Mouse (Mus musculus) liver, postnatal 0 days (tissue): Measurements from ENCODE around the gene Sdccag8. TPM values are rescaled to one million over a fixed set of nuclear protein-coding genes. Genes with fewer than 3 reads are reported as not detected.

Experiments used
- ATAC-seq: fragments of 200-750 bp; cut with Nextera tagmentation; 2 replicates; pipeline ENCODE4 v1.8.0; 2017; ENCODE audit warnings: mild to moderate bottlenecking, moderate library complexity
- DNase-seq: peaks from one replicate; pipeline ENCODE4 v3.0.0-alpha.2; 2016
- H3K27ac ChIP-seq: fragments of 300-500 bp; sonication (generic); 2 replicates; pipeline ENCODE4 v1.5.1; 2014; ENCODE audit warnings: antibody characterized with exemption, moderate library complexity, mild to moderate bottlenecking, low read depth
- H3K27me3 ChIP-seq: fragments of 300-500 bp; sonication (generic); 2 replicates; pipeline ENCODE4 v1.6.1; 2014; ENCODE audit warnings: low read length, control low read depth, mixed read lengths; ENCODE audit not compliant: insufficient read depth
- H3K36me3 ChIP-seq: fragments of 300-500 bp; sonication (generic); replicated peaks from 2 replicates; pipeline ENCODE4 v1.6.1; 2014; ENCODE audit warnings: mild to moderate bottlenecking, control low read depth, low read length, moderate library complexity, mixed read lengths; ENCODE audit not compliant: insufficient read depth
- H3K4me1 ChIP-seq: fragments of 300-500 bp; sonication (generic); 2 replicates; pipeline ENCODE4 v1.6.1; 2014; ENCODE audit warnings: antibody characterized with exemption, mild to moderate bottlenecking, control low read depth; ENCODE audit not compliant: insufficient read depth
- H3K4me2 ChIP-seq: fragments of 300-500 bp; sonication (generic); 2 replicates; pipeline ENCODE4 v1.6.1; 2014; ENCODE audit warnings: low read depth, mild to moderate bottlenecking, low read length, moderate library complexity, mixed read lengths
- H3K4me3 ChIP-seq: fragments of 300-500 bp; sonication (generic); 2 replicates; pipeline ENCODE4 v1.5.1; 2014; ENCODE audit warnings: low read depth, low read length
- H3K9ac ChIP-seq: fragments of 300-500 bp; sonication (generic); replicated peaks from 2 replicates; pipeline ENCODE4 v1.6.1; 2014; ENCODE audit warnings: mild to moderate bottlenecking, moderate library complexity
- H3K9me3 ChIP-seq: fragments of 300-500 bp; sonication (generic); 2 replicates; pipeline ENCODE4 v1.6.1; 2016; ENCODE audit warnings: mild to moderate bottlenecking, control low read depth, low read length, mixed read lengths
- CTCF ChIP-seq: sonication (generic); IDR thresholded peaks from 2 replicates; pipeline ENCODE4 v1.5.1; 2016; ENCODE audit warnings: antibody characterized with exemption, low read depth
- EP300 ChIP-seq: IDR thresholded peaks from 2 replicates; pipeline ENCODE4 v1.6.1; 2016; ENCODE audit warnings: antibody characterized with exemption, low read depth, mild to moderate bottlenecking
- WGBS: fragments of 180-500 bp; shearing (Covaris S2); extraction: QIAGEN DNeasy Blood & Tissue Kit; methylation state at CpG from one replicate; pipeline ENCODE4 v1.1.7; 2014; ENCODE audit not compliant: insufficient replicate concordance; 5-methylcytosine and 5-hydroxymethylcytosine counted together
- polyA plus RNA-seq: library from polyadenylated mRNA; unstranded; fragments of >200 nt; fragmentation: Nextera tagmentation; extraction: Ambion mirVana; gene quantifications from 2 replicates; pipeline ENCODE4 v1.2.1, GENCODE M21; 2015

Sdccag8 gene
- polyA plus RNA-seq, 1 experiment from 2014 or later: 4.5 TPM

DNA sequence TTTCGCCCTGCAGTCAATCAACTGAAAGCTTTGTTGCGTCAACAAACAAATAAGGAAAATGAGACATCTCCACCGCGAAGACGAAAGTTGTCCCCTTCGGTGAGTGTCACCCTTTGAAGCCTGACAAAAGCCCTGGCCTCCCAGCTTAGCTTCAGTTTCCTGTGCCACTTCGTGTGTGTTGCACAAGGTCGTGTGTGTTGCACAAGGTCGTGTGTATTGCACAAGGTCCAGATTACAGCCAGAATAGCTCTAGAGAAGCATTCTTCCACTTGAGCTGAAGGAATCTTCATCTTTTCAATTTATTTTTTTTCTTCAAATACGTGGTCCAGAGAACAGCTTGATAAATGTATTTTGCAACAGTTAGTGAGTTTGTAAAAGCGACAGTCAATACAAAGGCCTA lies 11.7 kb downstream of the Sdccag8 start:
- DNase-seq (peak; percentile 80), ATAC-seq (peak; percentile 79)
- peaks cover 24% of the 10 kb centered on the region for H3K4me1 ChIP-seq
- peak; percentile 65 for TF ChIP-seq EP300
- TF ChIP-seq CTCF: no peak
- no peak overlapping the region for H3K4me3 ChIP-seq
- H3K4me2 ChIP-seq: peak overlapping the region; percentile 38; the same call in 1 of the 2 replicates
- 0 out of 2 replicates have a peak, but pooled peaks cover 6% of the 10 kb centered on the region for H3K36me3 ChIP-seq
- H3K9ac ChIP-seq: no peak overlapping the region
- no peaks in the 10 kb centered on the region for H3K9me3 ChIP-seq
- peak overlapping the region; percentile 78 for H3K27ac ChIP-seq
- 43% methylated on average over 11 of the region's 11 CpGs for WGBS
- H3K27me3 ChIP-seq: no peaks in the 10 kb centered on the region

DNA sequence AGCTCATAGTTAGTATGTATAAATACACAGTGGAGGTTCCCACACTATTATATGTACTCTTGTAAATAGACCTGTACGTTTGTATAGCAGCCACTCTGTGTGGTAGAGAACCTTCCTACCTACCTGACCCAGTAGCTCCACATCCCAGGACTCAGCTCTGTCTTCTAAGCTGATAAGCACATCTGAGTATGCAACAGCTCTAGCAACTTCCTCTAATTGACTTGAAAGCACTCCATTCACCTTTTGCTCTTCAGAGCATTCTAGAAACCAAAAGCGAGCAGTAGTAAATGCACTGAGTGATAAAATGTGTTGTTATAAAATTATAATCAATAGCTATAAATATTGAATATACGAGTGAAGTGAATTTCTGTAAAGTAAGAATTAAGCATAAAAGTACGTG lies 12.5 kb downstream of the Sdccag8 start:
- Histone ChIP-seq H3K27ac (peak overlapping the region; percentile 69), H3K4me2 (no peak overlapping the region), H3K9me3 (no peaks in the 10 kb centered on the region), H3K4me3 (no peak overlapping the region), H3K36me3 (0 out of 2 replicates have a peak, but pooled peaks cover 10% of the 10 kb centered on the region), H3K4me1 (peaks cover 22% of the 10 kb centered on the region), H3K27me3 (no peaks in the 10 kb centered on the region), H3K9ac (no peak overlapping the region)
- TF ChIP-seq EP300 (no peak), CTCF (no peak)
- no peak for DNase-seq
- no peak for ATAC-seq
- WGBS: 57% methylated on average over 4 of the region's 4 CpGs

DNA sequence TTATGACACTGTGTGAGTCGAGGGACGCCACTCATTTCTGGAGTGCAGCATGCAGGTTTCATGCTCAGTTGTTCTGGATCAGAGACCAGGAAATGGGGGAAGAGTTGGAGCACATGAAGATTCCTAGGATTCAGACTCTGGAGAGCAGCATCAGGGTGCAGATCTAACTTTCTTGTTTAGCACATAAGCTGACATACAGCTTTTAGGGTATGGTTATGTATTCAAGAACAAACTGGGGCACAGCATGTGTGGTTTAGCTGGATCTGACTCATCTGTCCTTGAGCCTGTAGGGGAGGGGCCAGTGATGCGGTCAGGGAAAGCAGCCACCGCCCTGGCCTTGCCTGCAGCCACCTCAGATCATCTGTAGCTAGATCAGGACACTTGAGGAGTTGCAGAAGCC lies 12.9 kb downstream of the Sdccag8 start:
- Histone ChIP-seq H3K36me3 (0 out of 2 replicates have a peak, but pooled peaks cover 10% of the 10 kb centered on the region), H3K9me3 (no peaks in the 10 kb centered on the region), H3K9ac (0 out of 2 replicates have a peak overlapping the region, but pooled peaks have one; percentile 11), H3K4me2 (no peak overlapping the region), H3K4me3 (no peak overlapping the region), H3K27ac (peak overlapping the region; percentile 69), H3K27me3 (no peaks in the 10 kb centered on the region), H3K4me1 (peaks cover 21% of the 10 kb centered on the region)
- ATAC-seq: peak; percentile 69
- WGBS: 42% methylated on average over 4 of the region's 4 CpGs
- peak; percentile 65 for DNase-seq
- no peak for TF ChIP-seq EP300
- no peak for TF ChIP-seq CTCF

DNA sequence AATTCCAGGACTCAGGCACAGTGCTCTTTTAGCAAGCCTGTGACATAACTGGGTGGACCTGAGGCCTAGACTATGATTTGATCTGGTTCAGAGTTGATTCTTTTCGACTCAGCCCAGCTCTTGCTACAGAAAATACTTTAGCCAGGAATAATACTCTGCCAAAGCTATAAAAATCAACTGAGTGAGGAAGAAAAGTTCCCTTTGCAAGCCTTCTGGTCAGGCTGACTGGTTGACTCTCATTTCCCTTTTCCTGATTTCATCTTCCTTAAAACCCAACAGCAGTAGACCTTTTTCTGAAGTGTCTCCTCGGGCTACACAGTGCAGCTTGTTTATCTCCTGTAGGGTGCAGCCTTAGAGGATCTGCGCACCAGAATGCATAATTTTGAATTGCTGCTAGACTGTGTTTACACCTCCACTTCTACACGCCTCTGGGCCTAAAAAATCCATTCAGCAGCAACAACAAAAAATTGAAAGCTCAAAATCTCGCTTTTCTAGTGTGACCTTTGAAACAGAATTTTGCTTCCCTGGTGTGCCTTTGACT lies 13.6 kb downstream of the Sdccag8 start:
- Histone ChIP-seq H3K9me3 (no peaks in the 10 kb centered on the region), H3K4me3 (no peak overlapping the region), H3K36me3 (0 out of 2 replicates have a peak, but pooled peaks cover 10% of the 10 kb centered on the region), H3K4me1 (peaks cover 21% of the 10 kb centered on the region), H3K27me3 (no peaks in the 10 kb centered on the region), H3K27ac (peak overlapping the region; percentile 69), H3K4me2 (0 out of 2 replicates have a peak overlapping the region, but pooled peaks have one; percentile 1), H3K9ac (no peak overlapping the region)
- TF ChIP-seq CTCF (no peak), EP300 (no peak)
- 50% methylated on average over 5 of the region's 5 CpGs for WGBS
- no peak for DNase-seq
- ATAC-seq: peak; percentile 13; the same call in 1 of the 2 replicates

DNA sequence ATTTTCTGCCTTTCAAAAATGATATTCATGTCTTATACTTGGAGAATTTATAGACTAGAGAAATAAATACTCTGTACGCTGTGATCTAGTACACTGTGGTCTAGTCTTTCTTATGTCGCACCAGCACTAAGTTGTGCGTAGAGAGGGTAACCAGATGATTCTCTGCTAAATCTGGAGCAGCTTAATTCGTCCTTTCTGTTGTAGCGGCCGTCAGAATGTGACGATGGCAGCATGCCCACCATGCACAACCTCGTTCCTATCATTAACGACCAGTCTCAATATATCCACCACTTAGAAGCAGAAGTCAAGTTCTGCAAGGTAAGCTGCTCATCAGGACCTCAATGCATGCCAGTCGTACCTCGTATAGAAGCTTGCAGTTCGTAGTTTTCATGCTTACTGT lies 14.2 kb downstream of the Sdccag8 start:
- Histone ChIP-seq H3K27ac (peak overlapping the region; percentile 69), H3K4me2 (no peak overlapping the region), H3K27me3 (no peaks in the 10 kb centered on the region), H3K4me1 (peaks cover 18% of the 10 kb centered on the region), H3K9me3 (no peaks in the 10 kb centered on the region), H3K9ac (no peak overlapping the region), H3K4me3 (no peak overlapping the region), H3K36me3 (0 out of 2 replicates have a peak, but pooled peaks cover 10% of the 10 kb centered on the region)
- DNase-seq (no peak), ATAC-seq (no peak)
- WGBS: 85% methylated on average over 12 of the region's 12 CpGs
- TF ChIP-seq CTCF: no peak
- TF ChIP-seq EP300: no peak

DNA sequence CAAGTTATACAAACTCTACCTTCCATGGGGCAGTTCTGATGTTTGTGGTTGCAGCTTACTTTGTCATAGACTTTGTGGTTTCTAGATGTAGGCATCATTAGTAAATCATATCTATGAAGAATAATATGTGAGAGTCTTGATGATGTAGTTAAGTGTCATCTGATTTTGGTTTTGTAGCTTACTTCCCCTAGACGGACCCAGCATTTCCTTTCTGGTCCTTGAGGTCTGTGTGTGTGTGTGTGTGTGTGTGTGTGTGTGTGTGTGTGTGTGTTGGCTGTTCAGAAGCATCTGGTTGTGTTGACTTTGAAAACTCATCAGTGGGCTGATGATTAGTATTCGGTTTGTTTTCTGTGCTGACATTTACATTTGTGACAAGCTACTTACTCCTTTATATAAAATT lies 17.6 kb downstream of the Sdccag8 start:
- Histone ChIP-seq H3K4me3 (no peak overlapping the region), H3K9ac (no peak overlapping the region), H3K4me1 (peaks cover 14% of the 10 kb centered on the region), H3K4me2 (no peak overlapping the region), H3K36me3 (0 out of 2 replicates have a peak, but pooled peaks cover 10% of the 10 kb centered on the region), H3K27ac (no peak overlapping the region), H3K27me3 (no peaks in the 10 kb centered on the region), H3K9me3 (no peaks in the 10 kb centered on the region)
- WGBS: 46% methylated on average over 2 of the region's 2 CpGs
- ATAC-seq (no peak), DNase-seq (no peak)
- TF ChIP-seq CTCF (no peak), EP300 (no peak)
